Mouse (Mus musculus): ENCODE data around the gene Fbxo47.
"Not testable (repeated sequence)": the region's sequence is repeated elsewhere in the genome, so short reads cannot be mapped to it uniquely, and the experiment has no call there.

The Fbxo47 gene

DNA sequence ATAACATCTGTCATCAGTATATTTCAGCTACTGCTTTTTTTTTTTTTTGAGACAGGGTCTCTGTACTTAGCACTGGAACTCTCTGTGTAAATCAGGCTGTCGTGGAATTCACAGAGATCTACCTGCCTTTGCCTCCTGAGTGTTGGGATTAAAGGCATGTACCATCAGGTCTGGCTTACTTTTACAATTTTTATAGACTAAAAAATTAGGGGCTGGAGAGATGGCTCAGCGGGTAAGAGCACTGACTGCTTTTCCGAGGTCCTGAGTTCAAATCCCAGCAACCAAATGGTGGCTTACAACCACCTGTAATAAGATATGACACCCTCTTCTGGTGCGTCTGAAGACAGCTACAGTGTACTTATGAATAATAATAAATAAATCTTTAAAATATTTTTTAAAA is 3.6 kb downstream of the Fbxo47 start:
- DNase-seq (ENCODE audit: low spot score in 2 of 2) = no peak

DNA sequence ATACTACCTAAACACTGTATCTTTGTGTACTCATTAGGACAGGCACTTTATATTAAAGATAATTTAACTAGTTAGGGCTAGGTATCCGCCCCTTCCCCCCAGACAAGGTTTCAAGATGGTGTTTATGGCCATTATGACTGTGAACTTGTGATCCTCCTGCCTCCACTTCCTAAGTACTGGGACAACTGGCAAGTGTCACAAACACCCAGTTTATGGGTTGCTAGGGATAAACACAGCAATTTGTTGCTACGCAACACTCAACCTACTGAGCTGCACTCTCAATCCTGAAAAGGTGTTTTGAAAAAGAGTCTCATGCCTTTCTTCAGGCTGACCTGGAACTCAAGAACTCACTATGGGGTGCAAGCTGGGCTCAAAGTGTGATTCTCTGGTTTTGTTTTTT is 6.6 kb downstream of the Fbxo47 start:
- no peak for DNase-seq (ENCODE audit: low spot score in 2 of 2)

DNA sequence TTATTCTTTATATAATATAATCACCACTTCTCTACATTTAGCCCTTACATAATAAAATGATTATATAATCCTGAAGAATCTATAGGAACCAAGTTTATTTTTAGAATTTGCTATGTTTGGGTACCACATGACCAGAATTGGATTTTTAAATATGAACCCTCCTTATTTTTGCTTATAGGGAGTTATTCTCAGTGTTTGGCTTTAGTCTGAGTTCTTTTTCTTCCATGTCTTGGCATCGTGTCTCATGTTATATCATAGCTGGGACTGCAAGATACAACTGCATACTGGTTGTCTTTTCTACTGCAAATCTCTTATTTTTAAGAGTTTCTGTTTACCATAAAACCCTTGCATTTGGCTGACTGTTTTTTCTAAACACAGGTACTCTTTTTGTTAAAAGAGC is 9.6 kb downstream of the Fbxo47 start:
- DNase-seq (ENCODE audit: low spot score in 2 of 2) = no peak

DNA sequence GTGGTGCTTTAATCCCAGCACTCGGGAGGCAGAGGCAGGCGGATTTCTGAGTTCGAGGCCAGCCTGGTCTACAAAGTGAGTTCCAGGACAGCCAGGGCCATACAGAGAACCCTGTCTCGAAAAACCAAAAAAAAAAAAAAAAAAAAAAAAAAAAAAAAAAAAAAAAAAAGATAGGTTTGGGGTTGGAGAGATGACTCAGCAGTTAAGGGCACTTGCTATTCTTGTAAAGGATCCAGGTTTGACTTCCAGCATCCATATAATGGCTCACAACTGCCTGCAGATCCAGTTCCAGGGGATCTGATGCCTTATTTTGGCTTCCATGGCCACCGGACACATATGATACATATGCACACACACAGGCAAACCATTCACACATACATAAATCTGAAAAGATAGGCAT is 11.6 kb downstream of the Fbxo47 start:
- DNase-seq (ENCODE audit: low spot score in 2 of 2) = not testable (repeated sequence)

DNA sequence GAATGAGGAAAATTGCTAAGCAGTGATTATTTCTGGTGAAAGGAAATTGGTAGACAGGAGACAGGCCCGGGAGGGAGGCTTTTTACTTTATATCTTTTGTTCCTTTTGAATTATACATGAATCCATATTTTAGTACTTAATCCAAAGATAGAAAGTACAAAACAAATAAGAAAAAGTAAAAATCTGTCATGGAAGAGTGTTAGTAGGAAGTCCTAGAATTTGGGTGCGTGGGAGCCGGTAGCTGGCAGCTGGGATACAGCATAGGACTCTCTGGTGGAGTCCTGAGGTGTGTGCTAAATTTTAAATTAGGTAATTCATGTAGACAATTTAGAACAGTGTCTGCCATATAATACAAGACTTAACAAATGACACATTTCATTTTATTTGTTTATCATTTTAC is 16.4 kb downstream of the Fbxo47 start:
- DNase-seq (ENCODE audit: low spot score in 2 of 2) = no peak

DNA sequence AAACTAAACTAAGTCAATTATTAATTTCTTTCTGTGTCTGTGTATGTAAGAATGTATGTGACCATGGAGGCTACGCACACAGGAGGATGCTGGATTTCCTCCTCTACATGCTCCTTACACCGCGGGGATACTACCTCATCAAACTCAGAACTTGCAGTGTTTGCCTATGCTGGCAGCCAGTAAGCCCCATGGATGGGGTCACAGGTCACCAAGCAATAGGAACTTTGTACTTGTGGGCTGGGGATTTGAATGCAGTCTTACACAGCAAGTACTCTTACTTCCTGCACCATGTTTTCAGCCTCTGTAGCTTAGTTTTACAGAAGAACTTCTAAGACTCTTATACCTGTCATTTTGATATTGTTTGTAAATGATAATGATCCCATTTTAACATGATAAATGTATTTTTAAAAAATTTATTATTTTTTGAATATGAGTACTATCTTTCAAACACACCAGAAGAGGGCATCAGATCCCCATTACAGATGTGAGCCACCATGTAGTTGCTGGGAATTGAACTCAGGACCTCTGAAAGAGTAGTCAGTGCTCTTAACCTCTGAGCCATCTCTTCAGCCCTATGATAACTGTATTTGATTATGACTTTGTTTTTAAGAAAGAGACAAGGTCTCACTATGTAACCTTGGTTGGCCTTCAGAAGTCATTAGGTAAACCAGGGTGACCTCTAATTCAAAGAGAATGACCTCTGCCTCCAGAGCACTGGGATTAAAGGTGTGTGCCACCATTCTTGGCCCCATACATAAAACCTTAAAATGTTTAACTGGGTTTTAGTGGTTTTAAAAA is 17.7 kb downstream of the Fbxo47 start:
- DNase-seq (ENCODE audit: low spot score in 2 of 2) = no peak

DNA sequence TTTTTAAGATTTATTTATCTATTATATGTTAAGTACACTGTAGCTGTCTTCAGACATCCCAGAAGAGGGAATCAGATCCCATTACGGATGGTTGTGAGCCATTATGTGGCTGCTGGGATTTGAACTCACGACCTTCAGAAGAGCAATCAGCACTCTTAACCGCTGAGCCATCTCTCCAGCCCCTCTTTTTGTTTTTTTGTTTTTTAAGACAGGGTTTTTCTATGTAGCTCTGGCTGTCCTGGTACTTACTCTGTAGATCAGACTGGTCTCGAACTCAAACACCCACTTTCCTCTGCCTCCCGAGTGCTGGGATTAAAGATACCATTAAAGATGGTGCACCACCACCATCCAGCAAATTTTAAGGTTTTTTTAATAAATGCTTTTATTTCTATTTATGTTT is 18.5 kb downstream of the Fbxo47 start:
- DNase-seq (ENCODE audit: low spot score in 2 of 2) = no peak

DNA sequence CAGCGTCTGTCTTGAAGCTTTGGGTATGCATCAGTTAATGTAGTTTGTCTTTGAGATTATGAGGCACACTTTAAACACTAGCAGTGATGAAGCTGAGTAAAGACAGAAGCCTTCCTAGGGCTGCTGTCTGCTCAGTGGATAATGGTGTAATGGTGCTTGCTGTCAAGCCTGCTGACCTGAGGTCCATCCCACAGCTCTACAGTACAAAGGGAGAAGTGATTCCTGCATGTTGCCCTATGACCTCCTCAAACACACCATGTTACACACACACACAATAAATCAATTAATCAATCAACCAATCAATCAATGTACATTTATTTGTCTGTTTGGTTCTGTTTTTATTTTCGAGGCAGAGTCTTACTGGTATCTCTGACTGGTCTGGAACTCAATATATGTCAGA is 21.8 kb downstream of the Fbxo47 start:
- DNase-seq (ENCODE audit: low spot score in 2 of 2) = no peak

DNA sequence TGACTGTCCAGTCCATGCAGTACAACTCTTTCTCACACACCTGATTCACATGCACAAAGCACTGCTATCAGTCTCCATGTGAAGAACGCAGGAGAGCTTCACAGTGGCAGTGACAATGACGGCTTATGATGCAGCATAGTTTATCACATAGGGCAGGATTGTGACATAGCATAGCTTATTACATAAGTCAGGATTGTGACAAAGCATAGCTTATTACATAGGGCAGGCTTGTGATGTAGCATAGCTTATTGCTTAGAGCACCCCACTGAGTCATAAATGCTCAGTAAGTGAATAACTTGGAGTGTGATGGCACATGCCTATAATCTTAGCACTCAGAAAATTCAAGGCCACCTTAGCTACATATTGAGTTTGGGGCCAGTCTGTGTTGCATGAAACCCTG is 28.5 kb downstream of the Fbxo47 start:
- no peak for DNase-seq (ENCODE audit: low spot score in 2 of 2)

DNA sequence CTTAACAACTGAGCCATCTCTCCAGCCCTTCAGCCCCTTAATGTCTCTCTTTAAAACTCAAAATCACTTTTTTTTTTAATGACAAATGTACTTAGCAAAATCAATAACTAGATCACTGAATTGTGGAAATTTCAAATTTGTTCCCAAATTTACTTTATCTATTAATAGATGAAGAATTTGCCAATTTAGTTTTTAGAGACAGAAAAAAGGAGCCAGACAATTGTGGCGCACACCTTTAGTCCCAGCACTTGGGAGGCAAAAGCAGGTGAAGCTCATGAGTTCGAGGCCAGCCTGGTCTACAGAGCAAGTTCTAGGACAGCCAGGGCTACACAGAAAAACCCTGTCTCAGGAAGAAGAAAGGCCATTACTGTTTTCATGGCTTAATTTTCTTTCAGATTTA is 32.4 kb downstream of the Fbxo47 start:
- DNase-seq (ENCODE audit: low spot score in 2 of 2) = no peak

DNA sequence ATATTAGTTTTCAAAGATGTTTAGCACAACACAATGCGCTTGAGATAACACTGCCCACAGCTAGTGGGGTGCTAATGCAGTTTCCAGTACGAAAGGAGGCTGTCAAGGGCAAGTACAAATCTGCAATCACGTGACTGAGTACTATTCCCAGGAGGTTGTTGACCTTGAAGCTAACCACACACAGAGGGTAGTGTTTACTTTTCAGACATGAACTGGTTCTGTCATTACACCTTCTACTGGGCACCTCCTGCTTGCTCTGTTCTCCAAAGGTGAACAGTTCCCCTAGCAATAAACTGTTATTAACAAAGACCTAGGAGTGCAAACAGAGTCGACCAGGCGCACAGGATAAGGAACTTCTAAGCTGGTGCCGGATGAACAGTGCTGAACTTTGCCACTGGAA is 33.6 kb downstream of the Fbxo47 start:
- no peak for DNase-seq (ENCODE audit: low spot score in 2 of 2)

DNA sequence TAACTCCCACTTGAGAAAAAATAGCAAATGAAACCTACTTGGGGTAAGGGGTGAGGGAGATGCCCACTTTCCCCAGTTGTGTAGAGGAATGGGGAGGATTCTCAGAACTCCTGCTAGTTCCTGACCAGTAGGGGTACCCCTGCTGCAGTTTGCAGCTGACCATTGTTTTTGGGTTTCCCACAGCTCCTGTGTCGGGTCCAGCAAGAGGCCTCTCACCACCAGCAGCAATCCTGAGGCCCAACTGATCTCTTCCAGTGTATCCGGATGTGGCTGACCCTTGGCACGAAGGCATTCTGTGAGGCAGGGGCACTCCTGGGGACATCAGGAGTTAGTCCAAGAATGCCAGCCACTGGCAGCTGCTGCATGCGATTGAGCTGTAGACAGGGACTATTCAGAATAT is 42.0 kb downstream of the Fbxo47 start:
- DNase-seq (ENCODE audit: low spot score in 2 of 2) = no peak

DNA sequence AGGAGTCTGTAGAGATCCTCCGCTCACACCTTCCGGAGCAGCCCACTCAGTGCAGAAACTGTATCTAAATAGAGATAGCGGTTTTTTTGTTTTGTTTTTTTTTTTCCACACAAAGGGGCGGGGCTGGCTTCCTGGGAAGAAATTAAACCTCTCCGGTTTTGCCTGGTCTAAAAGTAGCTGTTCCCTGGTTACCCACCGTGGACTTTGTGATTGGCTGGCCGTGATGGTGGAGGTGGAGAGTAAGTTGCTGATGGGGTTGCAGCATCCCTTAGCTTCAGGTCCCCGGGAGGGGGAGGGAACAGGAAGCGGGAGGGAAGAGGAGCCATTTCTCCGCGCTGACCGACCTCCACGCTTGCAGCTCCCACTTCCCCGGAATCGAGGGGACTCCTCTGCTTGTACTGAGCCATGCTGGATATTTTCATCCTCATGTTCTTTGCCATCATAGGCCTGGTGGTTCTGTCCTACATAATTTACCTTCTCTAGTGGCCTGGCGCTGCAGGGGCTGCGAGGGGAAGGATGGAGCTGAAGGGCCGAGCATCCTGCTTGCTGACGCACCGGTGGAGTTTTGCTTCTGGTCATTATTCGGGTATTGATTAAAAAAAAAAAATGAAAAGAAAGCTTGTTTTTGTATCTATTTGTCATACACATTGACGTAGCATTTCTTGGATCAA is 42.8 kb downstream of the Fbxo47 start:
- DNase-seq (ENCODE audit: low spot score in 2 of 2) = peak; percentile 83 to 89

DNA sequence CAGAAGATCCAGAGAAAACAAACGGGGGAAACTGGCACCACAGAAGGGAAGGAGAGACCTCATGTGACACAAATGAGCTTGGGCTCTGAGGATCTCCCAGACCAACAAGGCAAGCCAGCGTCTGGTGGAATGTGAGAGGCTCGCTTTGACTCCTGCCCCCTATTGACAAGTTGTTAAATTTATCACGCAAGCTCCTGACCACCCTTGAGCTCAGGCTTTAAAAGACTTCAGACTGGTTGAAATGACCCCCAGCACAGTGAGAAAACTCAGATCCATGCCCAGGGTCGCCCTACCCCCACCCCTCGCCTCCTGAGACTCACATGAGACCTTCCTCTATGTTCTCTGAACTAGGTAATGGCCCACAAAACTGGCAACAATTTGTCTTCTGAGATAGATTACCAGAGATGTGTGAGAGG is 43.4 kb downstream of the Fbxo47 start, which contains the start of gene B230217C12Rik:
B230217C12Rik (plus strand) TSS at position 242 of the 416 bp plus-strand sequence.
- DNase-seq (ENCODE audit: low spot score in 2 of 2) = no peak

DNA sequence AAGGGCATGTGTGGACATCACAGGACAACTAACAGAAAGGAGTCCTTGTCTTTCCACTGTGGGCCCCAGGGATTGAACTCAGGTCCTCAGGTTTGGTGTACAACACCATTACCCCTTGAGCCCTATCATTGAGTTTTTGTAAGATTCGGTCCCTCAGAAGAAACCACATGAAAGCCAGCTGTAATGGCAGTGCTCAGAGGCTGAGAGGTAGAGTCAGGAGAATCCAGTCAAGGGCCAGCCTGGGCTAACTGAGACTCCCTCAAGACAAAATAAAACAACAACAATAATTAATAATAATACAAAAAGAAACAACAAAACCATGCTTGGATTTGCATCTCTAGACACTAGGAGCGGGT is 43.8 kb downstream of the Fbxo47 start:
- no peak for DNase-seq (ENCODE audit: low spot score in 2 of 2)

DNA sequence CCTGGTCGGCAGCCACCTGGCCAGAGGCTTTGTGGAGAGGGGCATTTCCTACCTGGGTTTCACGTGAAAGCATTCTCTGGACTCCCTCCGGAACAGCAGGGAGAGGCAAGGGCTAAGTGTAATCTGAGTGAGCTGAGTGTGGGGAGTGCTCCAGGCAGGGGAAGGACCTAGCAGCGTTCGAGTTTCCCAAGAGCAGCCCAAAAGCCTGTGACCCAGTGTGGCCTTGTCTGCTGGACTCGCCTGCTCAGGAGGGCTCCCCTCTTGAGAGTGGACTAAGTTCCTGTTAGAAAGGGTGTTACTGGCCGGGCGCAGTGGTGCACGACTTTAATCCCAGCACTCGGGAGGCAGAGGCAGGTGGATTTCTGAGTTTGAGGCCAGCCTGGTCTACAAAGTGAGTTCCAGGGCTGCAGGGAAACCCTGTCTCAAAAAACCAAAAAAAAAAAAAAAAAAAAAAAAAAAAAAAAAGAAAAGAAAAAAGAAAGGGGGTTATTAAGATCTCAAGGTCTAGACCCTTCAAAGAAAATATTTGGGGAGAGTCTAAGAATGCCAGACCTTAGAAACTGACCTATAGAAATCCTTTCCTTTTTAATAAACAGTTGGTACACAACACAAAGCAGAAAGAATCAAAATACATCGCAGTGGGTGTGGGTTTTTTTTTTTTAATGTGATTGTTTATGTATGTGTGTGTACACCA is 44.4 kb downstream of the Fbxo47 start:
- no peak for DNase-seq (ENCODE audit: low spot score in 2 of 2)

DNA sequence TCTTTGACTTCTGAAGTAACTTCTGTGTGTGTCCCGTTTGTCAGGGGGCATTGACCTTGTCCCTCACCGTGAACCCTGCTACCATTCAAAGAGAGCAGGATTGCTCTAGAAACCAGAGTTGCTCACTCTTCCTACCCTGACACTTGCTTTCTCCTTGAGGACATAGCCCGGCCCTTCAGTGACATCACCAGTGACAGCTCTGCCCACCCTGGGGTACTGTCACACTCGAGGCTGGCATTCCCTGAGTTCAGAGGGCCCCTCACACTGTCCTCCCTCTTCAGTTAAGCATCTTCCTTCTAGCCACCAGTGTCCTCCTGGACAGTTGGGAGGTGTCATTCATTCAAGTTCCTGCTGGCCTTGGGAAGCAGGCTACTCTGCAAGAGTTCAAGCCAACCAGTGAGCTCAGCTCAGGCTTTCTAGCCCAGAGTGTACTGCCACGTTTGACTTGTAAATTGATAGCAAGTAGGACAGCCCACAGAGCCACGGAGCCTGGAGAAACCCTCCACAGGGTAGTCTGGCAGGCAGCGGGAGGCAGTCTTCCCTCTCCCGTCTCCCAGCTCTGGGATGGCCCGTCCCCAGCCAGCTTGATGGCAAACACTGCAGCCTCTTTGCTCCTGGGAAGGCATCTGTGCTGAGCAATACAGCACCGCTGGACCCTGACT is 45.0 kb downstream of the Fbxo47 start:
- no peak for DNase-seq (ENCODE audit: low spot score in 2 of 2)

DNA sequence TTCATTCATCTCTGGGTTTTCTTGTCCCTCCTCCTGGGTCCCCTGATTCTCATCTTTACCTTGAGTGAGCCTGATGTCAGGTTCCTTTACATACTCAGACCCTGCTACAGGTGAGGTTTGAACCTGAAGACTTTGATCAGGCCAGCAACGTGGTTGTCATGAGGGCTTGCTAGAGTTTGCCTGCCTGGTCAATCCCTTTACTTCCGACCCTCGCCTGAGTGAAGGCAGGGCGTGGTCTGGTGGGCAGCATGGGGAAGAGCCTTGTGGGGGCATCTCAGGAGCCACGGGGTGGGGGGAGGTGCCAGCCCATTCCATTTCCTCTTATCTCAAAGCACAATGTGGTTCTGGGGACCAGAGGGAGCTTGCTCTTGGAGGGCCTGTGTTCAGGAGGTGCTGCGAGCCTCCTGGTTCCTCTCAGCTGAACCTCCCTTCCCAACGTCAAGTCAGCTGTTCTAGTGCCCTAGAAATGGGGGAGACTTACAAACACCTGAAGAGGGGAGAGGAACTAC is 46.3 kb downstream of the Fbxo47 start:
- no peak for DNase-seq (ENCODE audit: low spot score in 2 of 2)

DNA sequence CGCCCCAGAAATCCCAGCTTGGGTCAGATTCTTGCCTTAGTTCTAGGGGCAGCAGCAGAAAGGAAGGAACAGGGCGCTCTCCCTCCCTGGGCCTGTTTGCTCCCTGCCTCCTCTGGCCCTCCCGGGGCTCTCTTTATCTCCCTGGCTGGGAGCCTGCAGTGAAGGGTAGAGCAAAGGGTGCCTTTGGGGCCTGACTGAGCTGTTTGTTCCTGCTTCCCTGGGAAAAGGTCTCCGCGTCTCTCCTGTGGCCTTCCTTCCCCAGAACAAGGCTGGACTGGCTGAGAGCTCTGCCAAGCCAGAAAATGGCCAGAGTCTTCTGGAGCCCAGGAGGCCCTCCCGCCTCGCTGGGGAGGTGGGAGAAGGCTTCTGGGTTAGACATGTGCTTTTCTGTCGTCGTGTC is 46.9 kb downstream of the Fbxo47 start:
- not testable (repeated sequence) for DNase-seq (ENCODE audit: low spot score in 2 of 2)

DNA sequence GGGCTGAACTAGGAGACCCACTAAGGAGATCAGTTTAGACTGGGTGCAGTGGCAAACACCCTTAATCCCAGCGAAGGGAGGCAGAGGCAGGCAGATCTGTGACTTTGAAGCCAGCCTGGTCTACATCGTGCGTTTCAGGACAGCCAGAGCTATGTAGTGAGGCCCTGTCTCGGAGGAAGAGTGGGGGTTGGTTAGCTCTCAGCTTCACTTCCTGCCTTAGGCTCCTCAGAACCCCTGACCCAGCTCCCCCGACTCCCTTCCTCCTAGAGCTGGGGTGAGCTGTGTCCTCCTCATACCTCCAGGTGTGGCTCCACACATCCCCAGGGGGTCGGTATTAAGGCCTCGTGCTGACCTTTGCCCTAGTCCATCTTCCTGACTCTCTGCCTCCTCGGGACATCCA is 47.4 kb downstream of the Fbxo47 start:
- no peak for DNase-seq (ENCODE audit: low spot score in 2 of 2)

DNA sequence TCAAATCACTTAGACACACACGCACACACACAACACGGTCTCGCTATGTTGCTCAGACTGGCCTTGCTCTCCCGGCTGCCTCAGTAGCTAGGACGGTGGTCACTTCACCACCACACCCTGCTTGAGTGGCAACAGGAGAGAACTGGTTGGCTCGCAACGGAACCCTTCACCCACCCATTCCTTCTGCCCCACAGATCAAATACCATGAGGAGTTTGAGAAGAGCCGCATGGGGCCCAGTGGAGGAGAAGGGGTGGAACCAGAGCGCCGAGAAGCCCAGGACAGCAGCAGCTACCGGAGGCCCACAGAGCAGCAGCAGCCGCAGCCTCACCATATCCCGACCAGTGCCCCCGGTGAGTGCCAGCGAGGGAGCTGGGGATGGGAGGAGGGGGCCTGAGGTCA is 50.6 kb downstream of the Fbxo47 start:
- no peak for DNase-seq (ENCODE audit: low spot score in 2 of 2)

DNA sequence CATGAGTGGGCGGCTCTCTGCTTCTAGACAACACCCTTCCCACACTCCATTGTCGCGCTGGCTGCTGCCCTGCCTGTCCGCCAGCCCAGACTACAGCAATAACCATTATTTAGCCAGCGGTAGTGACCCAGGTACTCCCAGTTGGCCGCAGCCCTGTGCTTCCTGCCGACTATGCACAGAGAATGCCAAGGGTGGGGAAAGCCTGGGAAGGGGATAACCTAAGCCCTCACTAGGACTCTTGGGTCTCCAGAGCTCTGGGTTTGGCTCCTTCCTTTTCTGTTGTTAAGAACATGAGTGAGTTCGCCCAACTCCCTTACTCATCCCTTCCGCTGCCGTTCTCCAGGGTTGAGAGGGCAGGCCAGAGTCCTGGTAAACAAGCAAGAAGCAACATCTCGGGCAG is 52.0 kb downstream of the Fbxo47 start:
- no peak for DNase-seq (ENCODE audit: low spot score in 2 of 2)

All from frontal cortex, postnatal 14 days (tissue).